Mouse (Mus musculus): Measurements from ENCODE around the gene Dag1. TPM values are rescaled to one million over a fixed set of nuclear protein-coding genes. Genes with fewer than 3 reads are reported as not detected.

Dag1 gene
- polyA plus RNA-seq, 1 experiment from 2014 or later, result 54.7 TPM

DNA sequence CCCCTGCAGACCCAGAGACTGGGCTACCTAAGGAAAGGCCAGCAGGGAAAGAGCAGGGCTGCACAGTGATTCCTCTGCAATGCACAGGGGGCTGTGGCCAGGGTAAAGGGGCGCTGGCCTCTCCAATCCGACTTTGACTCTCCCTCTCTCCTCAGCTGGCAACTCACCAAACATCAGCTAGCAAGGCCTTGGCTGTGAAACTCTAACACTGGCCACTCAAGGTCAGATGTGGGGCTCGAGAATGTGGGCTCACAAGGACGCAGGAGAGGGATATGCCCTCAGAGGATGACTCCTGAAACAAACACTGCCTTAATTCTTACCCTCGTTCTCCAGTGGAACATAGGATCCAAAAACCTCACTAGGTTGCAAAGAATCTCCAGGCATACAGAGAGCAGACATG is 85.4 kb downstream of the Dag1 start:
- no peak overlapping the region for H3K4me3 ChIP-seq
- no peak for ATAC-seq (ENCODE audit: insufficient number of reproducible peaks, insufficient read depth, low FRiP score, low TSS enrichment, low read depth)
- 67% methylated on average over 5 of the region's 5 CpGs for WGBS
- no peaks in the 10 kb centered on the region for H3K4me1 ChIP-seq
- H3K27me3 ChIP-seq, result no peaks in the 10 kb centered on the region
- H3K4me2 ChIP-seq, result no peak overlapping the region
- H3K27ac ChIP-seq, result no peak overlapping the region
- no peaks in the 10 kb centered on the region for H3K36me3 ChIP-seq
- no peak overlapping the region for H3K9ac ChIP-seq
- H3K9me3 ChIP-seq, result no peaks in the 10 kb centered on the region

- ATAC-seq (ENCODE audit: insufficient number of reproducible peaks, insufficient read depth, low FRiP score, low TSS enrichment, low read depth), result no peak
- no peaks in the 10 kb centered on the region for H3K27me3 ChIP-seq
- WGBS, result 76% methylated on average over 19 of the region's 19 CpGs
- no peak overlapping the region for H3K4me2 ChIP-seq
- H3K27ac ChIP-seq, result no peak overlapping the region
- H3K9me3 ChIP-seq, result no peaks in the 10 kb centered on the region
- H3K4me1 ChIP-seq, result no peaks in the 10 kb centered on the region
- no peak overlapping the region for H3K4me3 ChIP-seq
- H3K36me3 ChIP-seq, result no peaks in the 10 kb centered on the region
- no peak overlapping the region for H3K9ac ChIP-seq
Measured at GRCm38 (mm10) chr9:108175116-108175838, 88.5 kb downstream of the Dag1 start.

DNA sequence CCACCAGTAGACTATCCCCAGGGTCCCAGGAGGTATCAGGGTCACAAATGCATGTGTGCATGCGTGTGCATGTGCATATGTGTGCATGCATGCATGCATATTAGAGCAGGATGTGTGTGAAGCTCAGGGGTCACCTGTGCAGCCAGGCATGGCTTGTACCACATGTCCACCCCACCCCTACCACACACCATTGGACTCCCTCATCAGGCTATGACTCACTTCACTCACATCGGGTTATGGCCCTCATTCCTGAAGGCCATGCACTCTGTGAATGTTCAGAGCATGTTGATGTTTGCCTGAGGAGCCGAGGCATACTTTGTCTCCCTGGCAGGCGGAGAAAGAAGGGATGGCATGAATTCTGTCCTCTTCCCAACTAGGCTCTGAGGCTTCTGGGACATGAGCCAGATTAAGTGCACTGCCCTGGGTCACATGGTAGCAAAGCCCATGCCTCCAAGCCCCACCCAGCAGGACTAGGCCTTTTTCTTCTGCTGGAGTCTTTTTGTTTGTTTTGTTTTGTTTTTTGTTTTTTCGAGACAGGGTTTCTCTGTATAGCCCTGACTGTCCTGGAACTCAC is 90.9 kb downstream of the Dag1 start:
- no peaks in the 10 kb centered on the region for H3K4me1 ChIP-seq
- no peaks in the 10 kb centered on the region for H3K27me3 ChIP-seq
- ATAC-seq (ENCODE audit: insufficient number of reproducible peaks, insufficient read depth, low FRiP score, low TSS enrichment, low read depth), result no peak
- WGBS, result 83% methylated on average over 5 of the region's 5 CpGs
- H3K4me3 ChIP-seq, result no peak overlapping the region
- no peak overlapping the region for H3K9ac ChIP-seq
- no peak overlapping the region for H3K27ac ChIP-seq
- H3K4me2 ChIP-seq, result no peak overlapping the region
- no peaks in the 10 kb centered on the region for H3K36me3 ChIP-seq
- no peaks in the 10 kb centered on the region for H3K9me3 ChIP-seq

DNA sequence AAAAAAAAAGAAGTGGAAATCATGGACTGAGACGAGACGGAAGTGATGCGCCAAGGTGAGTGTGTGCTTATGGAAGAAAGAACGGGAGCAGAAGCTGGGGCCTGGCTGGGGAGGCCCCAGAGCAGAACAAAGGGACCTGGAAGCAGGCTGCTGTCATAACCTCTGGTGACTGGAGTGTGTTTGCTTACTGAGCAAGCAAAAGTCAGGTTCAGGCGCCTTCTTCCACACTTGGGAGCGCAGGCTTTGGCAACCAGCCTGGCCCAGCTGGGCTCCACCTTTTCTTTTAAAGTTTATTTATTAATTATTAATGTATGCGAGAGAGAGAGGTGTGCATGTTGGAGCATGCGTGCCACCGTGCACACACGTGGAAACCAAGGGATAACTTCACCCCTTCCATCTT is 94.0 kb downstream of the Dag1 start:
- 77% methylated on average over 10 of the region's 10 CpGs for WGBS
- Histone ChIP-seq H3K4me2 (no peak overlapping the region), H3K4me1 (no peaks in the 10 kb centered on the region), H3K27ac (no peak overlapping the region), H3K9ac (no peak overlapping the region), H3K36me3 (no peaks in the 10 kb centered on the region), H3K4me3 (no peak overlapping the region), H3K27me3 (no peaks in the 10 kb centered on the region), H3K9me3 (no peaks in the 10 kb centered on the region)
- ATAC-seq (ENCODE audit: insufficient number of reproducible peaks, insufficient read depth, low FRiP score, low TSS enrichment, low read depth), result no peak

GRCm38 (mm10) chr9:108165143-108165542 is 98.6 kb downstream of the Dag1 start:
- Histone ChIP-seq H3K9ac (no peak overlapping the region), H3K9me3 (no peaks in the 10 kb centered on the region), H3K4me2 (no peak overlapping the region), H3K36me3 (no peaks in the 10 kb centered on the region), H3K27me3 (peaks cover under 1% of the 10 kb centered on the region; the same call in 1 of the 2 replicates), H3K27ac (no peak overlapping the region), H3K4me3 (no peak overlapping the region), H3K4me1 (no peaks in the 10 kb centered on the region)
- 36% methylated on average over 8 of the region's 8 CpGs for WGBS
- ATAC-seq (ENCODE audit: insufficient number of reproducible peaks, insufficient read depth, low FRiP score, low TSS enrichment, low read depth), result no peak

DNA sequence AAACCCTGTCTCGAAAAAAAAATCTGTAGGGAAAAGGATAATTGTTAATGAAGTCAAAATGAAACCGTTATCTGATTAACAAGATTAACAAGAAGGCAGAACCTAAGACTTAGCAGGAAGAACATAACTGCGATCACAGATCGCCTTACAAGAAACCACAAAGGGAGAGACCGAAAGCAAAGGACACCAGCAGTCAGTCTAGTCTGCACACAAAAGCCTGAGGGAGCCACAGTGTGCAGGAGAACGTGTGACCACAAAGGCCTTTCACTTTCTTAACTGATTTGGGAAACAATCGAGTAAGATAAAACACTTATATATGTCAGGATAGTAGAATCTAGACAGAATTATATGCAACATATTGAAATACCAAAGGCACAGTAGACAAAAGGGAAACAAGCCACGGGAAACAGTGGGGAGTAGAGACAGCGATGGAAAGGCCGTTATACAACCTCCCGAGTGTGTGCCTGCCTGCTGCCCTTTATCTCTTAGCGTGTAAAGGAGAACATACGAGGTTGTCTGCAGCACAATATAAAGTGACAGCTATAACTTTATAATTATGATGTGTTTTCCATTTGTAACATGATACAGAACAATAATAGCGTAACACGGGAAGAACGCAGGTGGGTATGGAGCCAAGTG is 100.0 kb downstream of the Dag1 start:
- Histone ChIP-seq H3K9ac (no peak overlapping the region), H3K9me3 (no peaks in the 10 kb centered on the region), H3K4me3 (no peak overlapping the region), H3K4me1 (no peaks in the 10 kb centered on the region), H3K27ac (no peak overlapping the region), H3K27me3 (peaks cover 6% of the 10 kb centered on the region; the same call in 1 of the 2 replicates), H3K4me2 (no peak overlapping the region), H3K36me3 (no peaks in the 10 kb centered on the region)
- 73% methylated on average over 16 of the region's 16 CpGs for WGBS
- ATAC-seq (ENCODE audit: insufficient number of reproducible peaks, insufficient read depth, low FRiP score, low TSS enrichment, low read depth), result no peak

DNA sequence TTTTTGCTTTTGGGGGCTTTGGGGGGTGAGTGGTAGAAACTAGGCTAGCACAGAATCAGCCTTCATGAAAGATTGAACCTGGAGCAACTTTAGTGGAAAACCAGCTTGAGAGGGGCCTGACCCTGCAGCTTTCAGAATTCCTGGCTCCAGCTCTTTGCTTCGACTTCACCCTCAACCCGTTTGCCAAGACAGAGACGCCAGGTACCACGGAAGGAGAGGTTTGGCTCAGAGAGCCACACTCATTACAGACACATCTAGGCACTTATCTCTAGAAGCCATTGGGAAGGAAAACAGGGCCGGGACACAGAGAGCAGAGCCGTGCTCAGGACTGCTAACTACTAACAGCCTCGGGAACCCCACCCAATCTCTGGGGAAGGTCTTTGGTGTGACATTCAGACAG is 105.9 kb downstream of the Dag1 start:
- no peak for ATAC-seq (ENCODE audit: insufficient number of reproducible peaks, insufficient read depth, low FRiP score, low TSS enrichment, low read depth)
- no peaks in the 10 kb centered on the region for H3K9me3 ChIP-seq
- 72% methylated on average over 7 of the region's 7 CpGs for WGBS

GRCm38 (mm10) chr9:108157451-108157850 is 106.3 kb downstream of the Dag1 start:
- ATAC-seq (ENCODE audit: insufficient number of reproducible peaks, insufficient read depth, low FRiP score, low TSS enrichment, low read depth), result no peak
- Histone ChIP-seq H3K27ac (no peak overlapping the region), H3K27me3 (peaks cover 6% of the 10 kb centered on the region; the same call in 1 of the 2 replicates), H3K9me3 (no peaks in the 10 kb centered on the region), H3K4me1 (no peaks in the 10 kb centered on the region), H3K4me2 (no peak overlapping the region), H3K9ac (no peak overlapping the region), H3K36me3 (no peaks in the 10 kb centered on the region), H3K4me3 (no peak overlapping the region)
- 86% methylated on average over 6 of the region's 6 CpGs for WGBS

More for the DNA sequence above, 105.9 kb downstream of the Dag1 start:
- no peak overlapping the region for H3K27ac ChIP-seq
- H3K36me3 ChIP-seq, result no peaks in the 10 kb centered on the region
- no peak overlapping the region for H3K4me3 ChIP-seq
- peaks cover 6% of the 10 kb centered on the region; the same call in 1 of the 2 replicates for H3K27me3 ChIP-seq
- H3K4me1 ChIP-seq, result no peaks in the 10 kb centered on the region
- H3K9ac ChIP-seq, result no peak overlapping the region
- H3K4me2 ChIP-seq, result no peak overlapping the region

DNA sequence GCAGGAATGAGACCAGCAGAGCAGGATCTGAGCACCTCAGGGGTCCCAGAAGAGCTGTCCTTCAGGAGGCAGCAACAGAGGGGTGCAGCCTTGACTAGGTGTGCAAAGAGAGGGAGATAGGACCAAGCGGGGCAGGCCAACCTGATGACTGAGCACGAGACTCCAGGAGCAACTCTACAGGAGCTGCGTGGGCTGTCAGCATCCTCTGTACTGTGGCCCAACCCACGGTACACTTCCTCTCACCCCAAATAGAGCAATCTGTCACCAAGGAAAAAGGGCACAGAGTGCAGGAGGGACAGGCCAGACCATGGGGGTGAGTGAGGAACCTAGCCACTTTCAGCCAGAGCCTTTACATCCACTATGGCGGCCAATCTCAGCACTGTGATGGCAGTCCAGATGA is 107.0 kb downstream of the Dag1 start:
- no peaks in the 10 kb centered on the region for H3K36me3 ChIP-seq
- no peak for ATAC-seq (ENCODE audit: insufficient number of reproducible peaks, insufficient read depth, low FRiP score, low TSS enrichment, low read depth)
- H3K4me1 ChIP-seq, result no peaks in the 10 kb centered on the region
- no peak overlapping the region for H3K27ac ChIP-seq
- H3K4me2 ChIP-seq, result no peak overlapping the region
- no peak overlapping the region for H3K9ac ChIP-seq
- H3K9me3 ChIP-seq, result no peaks in the 10 kb centered on the region
- no peak overlapping the region for H3K4me3 ChIP-seq
- 85% methylated on average over 5 of the region's 5 CpGs for WGBS
- peaks cover 6% of the 10 kb centered on the region; the same call in 1 of the 2 replicates for H3K27me3 ChIP-seq

GRCm38 (mm10) chr9:108154814-108155213 is 108.9 kb downstream of the Dag1 start:
- no peak for ATAC-seq (ENCODE audit: insufficient number of reproducible peaks, insufficient read depth, low FRiP score, low TSS enrichment, low read depth)
- Histone ChIP-seq H3K27ac (no peak overlapping the region), H3K36me3 (no peaks in the 10 kb centered on the region), H3K4me1 (no peaks in the 10 kb centered on the region), H3K4me3 (no peak overlapping the region), H3K4me2 (no peak overlapping the region), H3K9me3 (no peaks in the 10 kb centered on the region), H3K27me3 (peaks cover 1% of the 10 kb centered on the region; the same call in 1 of the 2 replicates), H3K9ac (no peak overlapping the region)
- WGBS, result 84% methylated on average over 12 of the region's 12 CpGs

Measured in embryonic facial prominence, embryonic 13.5 days (tissue).